Mouse (Mus musculus) heart, adult 2 months (tissue): ENCODE measurements around the gene Pax7.

Experiments used
- CTCF ChIP-seq: fragments of 200-600 bp; IDR thresholded peaks from 2 replicates; pipeline ENCODE4 v1.8.1; 2022; ENCODE audit warnings: antibody characterized with exemption, mild to moderate bottlenecking, moderate library complexity
- POLR2A ChIP-seq: fragments of 200-500 bp; IDR thresholded peaks from 2 replicates; pipeline ENCODE4 v1.6.1; 2011; ENCODE audit warnings: mild to moderate bottlenecking, low read depth, low read length, control low read depth; ENCODE audit not compliant: insufficient read depth

- TF ChIP-seq POLR2A (no peak), CTCF (no peak)
Observed at GRCm38 (mm10) chr4:139715241-139715932, 117.9 kb downstream of the Pax7 start.
